Mouse (Mus musculus) intestine, embryonic 16.5 days (tissue): ENCODE results near the gene Slc12a8. TPM values are rescaled to one million over a fixed set of nuclear protein-coding genes. Genes with fewer than 3 reads are reported as not detected.

Experiments used
- ATAC-seq: fragments of 200-750 bp; cut with Nextera tagmentation; 2 replicates; pipeline ENCODE4 v1.8.0; 2017; ENCODE audit warnings: moderate TSS enrichment, moderate library complexity
- H3K27ac ChIP-seq: fragments of 300-500 bp; sonication (generic); 2 replicates; pipeline ENCODE4 v1.5.1; 2014; ENCODE audit warnings: mild to moderate bottlenecking, low read length
- H3K27me3 ChIP-seq: fragments of 300-500 bp; sonication (generic); replicated peaks from 2 replicates; pipeline ENCODE4 v1.6.1; 2014; ENCODE audit warnings: low read length, control low read depth, mixed read lengths; ENCODE audit not compliant: control insufficient read depth, insufficient read depth
- H3K36me3 ChIP-seq: fragments of 300-500 bp; sonication (generic); 2 replicates; pipeline ENCODE4 v1.6.1; 2014; ENCODE audit warnings: low read length, control low read depth; ENCODE audit not compliant: control insufficient read depth, insufficient read depth
- H3K4me1 ChIP-seq: fragments of 300-500 bp; sonication (generic); 2 replicates; pipeline ENCODE4 v1.6.1; 2014; ENCODE audit warnings: low read length, control low read depth, mixed read lengths; ENCODE audit not compliant: control insufficient read depth, insufficient read depth
- H3K4me2 ChIP-seq: fragments of 300-500 bp; sonication (generic); 2 replicates; pipeline ENCODE4 v1.6.1; 2014; ENCODE audit warnings: low read depth, low read length, control low read depth
- H3K4me3 ChIP-seq: fragments of 300-500 bp; sonication (generic); 2 replicates; pipeline ENCODE4 v1.5.1; 2014; ENCODE audit warnings: mild to moderate bottlenecking, low read length
- H3K9ac ChIP-seq: fragments of 300-500 bp; sonication (generic); 2 replicates; pipeline ENCODE4 v1.6.1; 2014; ENCODE audit warnings: low read depth, low read length
- H3K9me3 ChIP-seq: fragments of 300-500 bp; sonication (generic); 2 replicates; pipeline ENCODE4 v1.6.1; 2016; ENCODE audit warnings: low read length, control low read depth; ENCODE audit not compliant: control insufficient read depth
- WGBS: fragments of 180-500 bp; shearing (Covaris S2); extraction: QIAGEN DNeasy Blood & Tissue Kit; methylation state at CpG from one replicate; pipeline ENCODE4 v1.1.7; 2014; 5-methylcytosine and 5-hydroxymethylcytosine counted together
- polyA plus RNA-seq: library from polyadenylated mRNA; unstranded; fragments of >200 nt; fragmentation: Nextera tagmentation; extraction: Ambion mirVana; gene quantifications from 2 replicates; pipeline ENCODE4 v1.2.1, GENCODE M21; 2015

Slc12a8 gene
- polyA plus RNA-seq, 1 experiment from 2014 or later, result 10.3 TPM

- Histone ChIP-seq H3K9me3 (no peaks in the 10 kb centered on the region), H3K27ac (no peak overlapping the region), H3K4me3 (no peak overlapping the region), H3K4me2 (no peak overlapping the region), H3K36me3 (no peaks in the 10 kb centered on the region), H3K9ac (no peak overlapping the region), H3K27me3 (no peaks in the 10 kb centered on the region), H3K4me1 (peaks cover 8% of the 10 kb centered on the region; the same call in 1 of the 2 replicates)
- WGBS, result 84% methylated on average over 10 of the region's 10 CpGs
- no peak for ATAC-seq
Observed at GRCm38 (mm10) chr16:33708031-33708430, 190.9 kb downstream of the Slc12a8 start.

- no peak overlapping the region for H3K27ac ChIP-seq
- no peaks in the 10 kb centered on the region for H3K9me3 ChIP-seq
- ATAC-seq, result no peak
Observed at GRCm38 (mm10) chr16:33708585-33709397, 191.7 kb downstream of the Slc12a8 start.

More at GRCm38 (mm10) chr16:33708585-33709397, 191.7 kb downstream of the Slc12a8 start:
- H3K36me3 ChIP-seq, result no peaks in the 10 kb centered on the region
- H3K4me2 ChIP-seq, result no peak overlapping the region
- H3K4me3 ChIP-seq, result no peak overlapping the region
- no peaks in the 10 kb centered on the region for H3K27me3 ChIP-seq
- H3K4me1 ChIP-seq, result peaks cover 8% of the 10 kb centered on the region; the same call in 1 of the 2 replicates
- no peak overlapping the region for H3K9ac ChIP-seq
- WGBS, result 90% methylated on average over 12 of the region's 12 CpGs

Other genes starting within 250 kb of the Slc12a8 start
- gene Zfp148, start 136.5 kb upstream of the Slc12a8 start, polyA plus RNA-seq, result 39.1 and 39.9 TPM in 2 replicates
- 10.2 and 12.9 TPM in 2 replicates for gene Heg1, start 167.0 kb downstream of the Slc12a8 start, polyA plus RNA-seq